Mouse (Mus musculus) effector memory CD4-positive, alpha-beta T cell, adult 5 months (primary cell): ENCODE data around the gene Rpl14. TPM values are rescaled to one million over a fixed set of nuclear protein-coding genes. Genes with fewer than 3 reads are reported as not detected.

ENCODE experiments used
- polyA plus RNA-seq: library from polyadenylated mRNA; unstranded; fragments of 100-300 nt; shearing (Covaris generic); gene quantifications from one replicate; pipeline ENCODE4 v1.2.1, GENCODE M21; 2017

Rpl14 gene
- polyA plus RNA-seq: 1,084 TPM

DNA sequence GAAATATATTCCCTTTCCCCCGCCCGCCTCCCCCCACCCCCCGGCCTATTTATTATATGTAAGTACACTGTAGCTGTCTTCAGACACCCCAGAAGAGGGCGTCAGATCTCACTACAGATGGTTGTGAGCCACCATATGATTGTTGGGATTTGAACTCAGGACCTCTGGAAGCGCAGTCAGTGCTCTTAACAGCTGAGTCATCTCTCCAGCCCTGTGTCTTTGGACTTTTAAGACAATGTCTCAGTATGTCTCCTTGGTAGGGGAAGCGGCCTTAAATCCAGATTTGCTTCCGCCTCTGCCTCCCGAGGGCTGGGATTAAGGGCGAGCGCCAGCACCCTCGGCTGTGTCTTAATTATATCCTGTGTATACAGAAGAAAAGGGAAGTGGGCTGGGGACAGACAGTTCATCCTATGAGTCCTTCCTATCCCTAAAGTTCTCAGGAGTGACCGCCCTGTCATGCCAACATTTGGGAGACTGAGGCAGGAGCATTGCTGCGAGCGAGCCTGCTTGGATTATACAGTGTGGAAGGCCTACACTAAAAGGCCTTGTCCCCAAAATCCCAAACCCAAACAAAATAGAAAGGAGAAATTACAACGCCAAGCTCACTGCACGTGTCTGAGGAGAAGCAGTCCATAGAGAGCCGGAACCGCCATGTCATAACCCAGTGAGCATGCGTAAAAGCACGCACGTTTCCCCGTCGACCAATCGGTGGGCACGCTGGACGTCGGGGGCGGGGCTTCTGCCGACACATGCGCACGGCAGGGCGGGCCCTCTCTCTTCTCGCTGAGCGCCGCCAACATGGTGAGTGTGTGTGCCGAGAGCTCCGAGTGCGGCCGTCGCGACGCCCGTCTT, at the start of gene Rpl14:
Gene Rpl14, plus strand, starts transcription at position 704 of the 852 bp plus-strand sequence.

GRCm38 (mm10) chr9:120539662-120540251, 31.5 kb upstream of the Rpl14 start, which contains the start of gene Entpd3:
TSS of gene Entpd3 (plus strand) at chr9:120539818.

Other genes with a start within 250 kb of the Rpl14 start
- 44.0 TPM for gene Eif1b, start 79.2 kb upstream of the Rpl14 start, polyA plus RNA-seq
- gene Entpd3, start 31.6 kb upstream of the Rpl14 start, polyA plus RNA-seq: 0.17 TPM